Mouse (Mus musculus): ENCODE data around the gene B230217C12Rik. TPM values are rescaled to one million over a fixed set of nuclear protein-coding genes. Genes with fewer than 3 reads are reported as not detected.

The B230217C12Rik gene
- polyA plus RNA-seq, 2 experiments = 0.60 to 0.63 TPM

DNA sequence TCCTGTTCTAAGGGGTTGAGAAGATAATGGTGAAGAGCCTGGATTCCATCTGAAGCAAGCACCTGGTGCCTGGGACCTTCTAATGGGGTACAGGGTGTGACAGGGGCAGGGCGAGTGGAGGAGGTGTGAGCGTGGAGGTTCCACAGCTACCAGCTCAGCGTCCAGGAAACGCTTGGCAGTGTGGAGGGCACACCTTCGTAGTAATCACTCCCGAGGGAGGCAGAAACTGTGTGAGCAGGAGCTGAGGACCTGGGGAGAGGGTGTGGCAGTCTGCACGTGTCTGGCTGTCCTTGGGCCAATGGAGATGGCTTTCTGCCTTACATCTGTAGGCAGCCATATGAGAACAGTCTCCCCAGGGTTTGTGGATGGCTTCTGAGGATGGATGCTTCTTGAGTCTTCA is 27.5 kb upstream of the B230217C12Rik start:
- no peaks in the 10 kb centered on the region for H3K36me3 ChIP-seq (replicated peaks; ENCODE audit: control insufficient read depth, insufficient read depth, low read depth)
- H3K9ac ChIP-seq (replicated peaks) = no peak overlapping the region
- ATAC-seq (ENCODE audit: insufficient read depth) (no peak), DNase-seq (ENCODE audit: low read depth in 3 of 3, low spot score in 3 of 3) (no peak)
- TF ChIP-seq CTCF (IDR thresholded peaks at IDR 0.05; ENCODE audit: low read depth) (no peak), EP300 (IDR thresholded peaks at IDR 0.05; ENCODE audit: low read depth) (no peak)
- WGBS (ENCODE audit: insufficient replicate concordance) = 53% methylated on average over 7 of the region's 7 CpGs
- peaks cover 11 to 32% of the 10 kb centered on the region in 2 experiments for H3K4me1 ChIP-seq (replicated peaks; ENCODE audit: control insufficient read depth in 2 of 2, insufficient read depth in 2 of 2, low read length in 1 of 2)
- H3K27ac ChIP-seq = no peak overlapping the region
- no peak overlapping the region for H3K4me2 ChIP-seq (ENCODE audit: low read depth)
- no peaks in the 10 kb centered on the region for H3K27me3 ChIP-seq (ENCODE audit: control insufficient read depth, insufficient read depth, low read length)
- H3K4me3 ChIP-seq (ENCODE audit: insufficient read depth in 1 of 2, low read depth in 2 of 2, low read length in 2 of 2) = no peak overlapping the region
- no peaks in the 10 kb centered on the region for H3K9me3 ChIP-seq (ENCODE audit: control insufficient read depth, low read length)

DNA sequence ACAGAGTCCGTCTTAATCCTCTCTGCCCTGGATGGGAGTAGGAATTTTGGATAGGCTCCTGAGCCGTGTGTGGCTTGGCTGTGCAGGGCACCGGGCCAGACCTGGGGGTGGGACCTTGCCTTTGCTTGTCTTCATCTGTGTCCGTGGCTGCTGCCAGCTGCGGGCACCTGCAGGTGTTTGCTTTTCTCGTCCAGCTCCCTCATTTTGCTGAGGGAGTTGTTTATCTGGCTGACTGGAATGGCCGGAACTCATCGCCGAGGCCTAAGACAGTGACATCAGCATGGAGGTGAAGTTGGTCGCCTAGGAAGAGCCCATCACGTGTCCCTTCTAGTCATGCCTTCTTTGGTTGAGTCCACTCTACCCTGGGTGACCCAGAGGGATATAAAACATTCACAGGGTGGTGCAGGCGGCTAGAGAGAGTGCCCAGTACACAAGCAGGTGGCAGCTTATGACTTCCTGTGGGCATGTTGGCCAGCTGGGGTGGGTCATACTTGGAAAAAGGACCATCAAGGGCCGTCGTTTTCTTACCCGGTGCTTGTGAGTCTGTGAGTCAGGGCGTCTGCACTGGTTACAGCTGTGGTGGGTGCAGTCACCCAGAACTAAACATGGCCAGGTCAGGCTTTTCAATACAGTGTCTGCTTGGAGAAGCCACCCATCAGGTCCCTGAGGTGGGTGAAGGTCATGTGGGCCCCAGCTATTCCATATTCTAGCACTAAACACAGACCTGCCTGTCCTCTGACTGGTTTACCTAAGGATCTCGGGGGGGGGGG is 26.6 kb upstream of the B230217C12Rik start:
- Histone ChIP-seq H3K9ac (replicated peaks) (no peak overlapping the region), H3K27ac (no peak overlapping the region), H3K4me1 (replicated peaks; ENCODE audit: control insufficient read depth in 2 of 2, insufficient read depth in 2 of 2, low read length in 1 of 2) (peaks cover 15 to 34% of the 10 kb centered on the region in 2 experiments), H3K9me3 (ENCODE audit: control insufficient read depth, low read length) (no peaks in the 10 kb centered on the region), H3K27me3 (ENCODE audit: control insufficient read depth, insufficient read depth, low read length) (no peaks in the 10 kb centered on the region), H3K36me3 (replicated peaks; ENCODE audit: control insufficient read depth, insufficient read depth, low read depth) (no peaks in the 10 kb centered on the region), H3K4me2 (ENCODE audit: low read depth) (no peak overlapping the region), H3K4me3 (ENCODE audit: insufficient read depth in 1 of 2, low read depth in 2 of 2, low read length in 2 of 2) (no peak overlapping the region)
- WGBS (ENCODE audit: insufficient replicate concordance) = 69% methylated on average over 17 of the region's 17 CpGs
- DNase-seq (ENCODE audit: low read depth in 3 of 3, low spot score in 3 of 3) = no peak
- TF ChIP-seq CTCF (IDR thresholded peaks at IDR 0.05; ENCODE audit: low read depth) = no peak
- no peak for TF ChIP-seq EP300 (IDR thresholded peaks at IDR 0.05; ENCODE audit: low read depth)
- ATAC-seq (ENCODE audit: insufficient read depth) = no peak

DNA sequence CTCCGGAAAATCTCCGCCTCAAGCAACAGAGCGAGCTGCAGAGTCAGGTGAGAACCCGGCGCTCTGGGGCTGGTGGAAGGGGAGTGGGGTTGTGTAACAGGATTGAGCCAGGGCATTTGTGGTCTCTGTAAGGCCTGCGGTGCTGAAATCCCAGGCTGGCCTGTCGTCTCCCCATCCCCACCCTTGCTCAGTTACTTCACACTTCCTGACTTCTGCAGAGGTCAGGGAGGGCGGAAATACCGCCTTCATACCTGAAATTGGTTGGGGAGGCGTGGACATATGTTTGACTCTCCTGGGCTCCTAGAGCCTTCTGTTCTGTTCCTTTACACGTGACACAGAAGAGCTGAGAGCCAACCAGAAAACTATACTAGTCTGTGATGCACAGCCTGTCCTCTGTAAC is 24.8 kb upstream of the B230217C12Rik start:
- no peak for TF ChIP-seq CTCF (IDR thresholded peaks at IDR 0.05; ENCODE audit: low read depth)
- no peak for TF ChIP-seq EP300 (IDR thresholded peaks at IDR 0.05; ENCODE audit: low read depth)
- H3K36me3 ChIP-seq (replicated peaks; ENCODE audit: control insufficient read depth, insufficient read depth, low read depth) = no peaks in the 10 kb centered on the region
- H3K4me2 ChIP-seq (ENCODE audit: low read depth) = no peak overlapping the region
- H3K27me3 ChIP-seq (ENCODE audit: control insufficient read depth, insufficient read depth, low read length) = no peaks in the 10 kb centered on the region
- H3K4me1 ChIP-seq (replicated peaks; ENCODE audit: control insufficient read depth in 2 of 2, insufficient read depth in 2 of 2, low read length in 1 of 2) = peaks cover 11 to 30% of the 10 kb centered on the region in 2 experiments
- no peak overlapping the region for H3K4me3 ChIP-seq (ENCODE audit: insufficient read depth in 1 of 2, low read depth in 2 of 2, low read length in 2 of 2)
- H3K27ac ChIP-seq = no peak overlapping the region
- no peaks in the 10 kb centered on the region for H3K9me3 ChIP-seq (ENCODE audit: control insufficient read depth, low read length)
- no peak for ATAC-seq (ENCODE audit: insufficient read depth)
- no peak for DNase-seq (ENCODE audit: low read depth in 3 of 3, low spot score in 3 of 3)
- 76% methylated on average over 11 of the region's 11 CpGs for WGBS (ENCODE audit: insufficient replicate concordance)
- H3K9ac ChIP-seq (replicated peaks) = no peak overlapping the region

DNA sequence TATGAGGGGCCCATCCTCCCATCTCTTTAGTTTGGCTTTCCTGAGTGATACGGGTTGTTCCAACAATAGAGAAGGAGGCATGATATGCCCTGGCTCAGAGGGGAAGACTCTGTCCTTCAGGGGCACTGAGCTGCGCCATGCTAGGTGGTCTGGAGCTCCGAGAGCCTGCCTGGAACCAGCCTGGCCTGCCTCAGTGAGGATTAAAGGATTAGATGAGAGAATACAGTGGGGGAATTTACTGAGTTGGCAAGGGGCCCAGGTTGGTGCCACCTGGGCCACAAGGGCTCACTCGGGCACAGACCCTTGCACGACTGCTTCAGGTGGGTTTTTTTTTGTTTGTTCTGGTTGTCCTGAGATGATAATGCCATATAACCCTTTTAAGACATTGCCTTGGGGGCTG is 24.4 kb upstream of the B230217C12Rik start:
- no peaks in the 10 kb centered on the region for H3K9me3 ChIP-seq (ENCODE audit: control insufficient read depth, low read length)
- no peaks in the 10 kb centered on the region for H3K27me3 ChIP-seq (ENCODE audit: control insufficient read depth, insufficient read depth, low read length)
- H3K4me1 ChIP-seq (replicated peaks; ENCODE audit: control insufficient read depth in 2 of 2, insufficient read depth in 2 of 2, low read length in 1 of 2) = peaks cover 11 to 28% of the 10 kb centered on the region in 2 experiments
- no peak overlapping the region for H3K9ac ChIP-seq (replicated peaks)
- 76% methylated on average over 5 of the region's 5 CpGs for WGBS (ENCODE audit: insufficient replicate concordance)
- DNase-seq (ENCODE audit: low read depth in 3 of 3, low spot score in 3 of 3) (no peak), ATAC-seq (ENCODE audit: insufficient read depth) (no peak)
- no peak overlapping the region for H3K27ac ChIP-seq
- no peak overlapping the region for H3K4me2 ChIP-seq (ENCODE audit: low read depth)
- H3K4me3 ChIP-seq (ENCODE audit: insufficient read depth in 1 of 2, low read depth in 2 of 2, low read length in 2 of 2) = no peak overlapping the region
- no peaks in the 10 kb centered on the region for H3K36me3 ChIP-seq (replicated peaks; ENCODE audit: control insufficient read depth, insufficient read depth, low read depth)
- TF ChIP-seq EP300 (IDR thresholded peaks at IDR 0.05; ENCODE audit: low read depth) (no peak), CTCF (IDR thresholded peaks at IDR 0.05; ENCODE audit: low read depth) (no peak)

DNA sequence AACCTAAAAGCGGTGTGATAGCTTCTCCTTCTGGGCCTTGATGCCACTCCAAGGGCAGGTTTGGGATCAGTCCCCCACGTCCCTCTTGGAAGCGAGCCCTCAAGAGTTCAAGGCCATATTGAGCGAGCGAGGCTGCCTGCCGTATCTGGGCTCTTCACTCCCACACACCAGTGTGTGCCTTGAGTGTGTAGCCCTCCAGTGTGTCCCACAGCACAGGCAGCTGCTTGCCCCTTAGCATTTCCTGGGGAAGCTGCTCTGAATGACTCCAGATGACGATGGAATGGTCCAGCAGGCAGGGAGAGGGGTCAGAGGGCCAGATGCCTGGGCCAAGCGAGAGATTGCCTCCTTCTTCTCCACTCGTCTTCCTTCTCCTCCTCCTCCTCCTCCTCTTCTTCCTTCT is 23.7 kb upstream of the B230217C12Rik start:
- TF ChIP-seq EP300 (IDR thresholded peaks at IDR 0.05; ENCODE audit: low read depth) (no peak), CTCF (IDR thresholded peaks at IDR 0.05; ENCODE audit: low read depth) (no peak)
- no peaks in the 10 kb centered on the region for H3K9me3 ChIP-seq (ENCODE audit: control insufficient read depth, low read length)
- peaks cover 11 to 36% of the 10 kb centered on the region in 2 experiments for H3K4me1 ChIP-seq (replicated peaks; ENCODE audit: control insufficient read depth in 2 of 2, insufficient read depth in 2 of 2, low read length in 1 of 2)
- no peak overlapping the region for H3K9ac ChIP-seq (replicated peaks)
- H3K4me3 ChIP-seq (ENCODE audit: insufficient read depth in 1 of 2, low read depth in 2 of 2, low read length in 2 of 2) = no peak overlapping the region
- 68% methylated on average over 9 of the region's 9 CpGs for WGBS (ENCODE audit: insufficient replicate concordance)
- H3K27me3 ChIP-seq (ENCODE audit: control insufficient read depth, insufficient read depth, low read length) = no peaks in the 10 kb centered on the region
- DNase-seq (ENCODE audit: low read depth in 3 of 3, low spot score in 3 of 3) (no peak), ATAC-seq (ENCODE audit: insufficient read depth) (no peak)
- no peak overlapping the region for H3K27ac ChIP-seq
- H3K4me2 ChIP-seq (ENCODE audit: low read depth) = no peak overlapping the region
- H3K36me3 ChIP-seq (replicated peaks; ENCODE audit: control insufficient read depth, insufficient read depth, low read depth) = no peaks in the 10 kb centered on the region
